Mouse (Mus musculus) kidney, postnatal 36 days (tissue): ENCODE data around the gene Pi4k2a.

Experiments used
- DNase-seq, 2 experiments: peaks; one replicate each; pipeline ENCODE4 v3.0.0; 2021 to 2022; ENCODE audit warnings: mixed read lengths in 2 of 2

The Pi4k2a gene

DNA sequence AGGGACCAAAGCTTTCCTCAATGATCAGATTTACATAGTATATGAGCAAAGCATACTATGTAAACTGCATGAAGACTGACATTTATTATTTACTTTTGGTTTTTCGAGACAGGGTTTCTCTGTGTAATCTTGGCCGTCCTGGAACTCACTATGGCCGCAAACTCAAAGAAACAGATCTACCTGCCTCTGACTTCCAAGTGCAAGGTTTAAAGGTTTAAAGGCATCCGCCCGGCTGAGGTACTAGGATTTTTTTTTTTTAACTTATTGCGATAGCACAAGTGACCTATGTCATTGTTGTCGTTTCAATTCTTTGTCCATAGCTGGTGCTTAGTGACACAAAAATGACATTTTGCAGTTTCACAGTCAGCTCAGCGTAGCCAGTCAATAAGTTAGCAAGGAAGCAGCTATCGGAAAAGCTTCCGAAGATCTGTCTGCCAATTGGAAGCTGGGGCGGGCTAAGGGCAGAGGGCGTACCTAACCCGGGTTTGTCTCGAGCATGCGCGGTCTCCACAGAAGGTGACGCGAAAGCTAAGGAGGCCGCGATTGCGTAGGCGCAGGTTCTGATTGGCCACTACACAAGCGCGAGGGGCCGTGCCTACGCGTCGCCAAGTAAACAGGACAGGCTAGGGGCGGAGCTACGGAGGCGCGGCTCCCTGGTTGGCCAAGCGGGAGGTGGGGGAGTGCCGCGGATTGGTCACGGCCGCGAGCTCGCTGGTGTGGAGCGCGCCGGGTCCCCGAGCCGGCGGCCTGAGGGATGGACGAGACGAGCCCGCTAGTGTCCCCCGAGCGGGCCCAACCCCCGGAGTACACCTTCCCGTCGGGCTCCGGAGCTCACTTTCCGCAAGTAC lies at the start of gene Pi4k2a:
TSS of gene Pi4k2a (plus strand) at position 723 of the 848 bp plus-strand sequence.
- DNase-seq = peak; percentile 99 to 100

DNA sequence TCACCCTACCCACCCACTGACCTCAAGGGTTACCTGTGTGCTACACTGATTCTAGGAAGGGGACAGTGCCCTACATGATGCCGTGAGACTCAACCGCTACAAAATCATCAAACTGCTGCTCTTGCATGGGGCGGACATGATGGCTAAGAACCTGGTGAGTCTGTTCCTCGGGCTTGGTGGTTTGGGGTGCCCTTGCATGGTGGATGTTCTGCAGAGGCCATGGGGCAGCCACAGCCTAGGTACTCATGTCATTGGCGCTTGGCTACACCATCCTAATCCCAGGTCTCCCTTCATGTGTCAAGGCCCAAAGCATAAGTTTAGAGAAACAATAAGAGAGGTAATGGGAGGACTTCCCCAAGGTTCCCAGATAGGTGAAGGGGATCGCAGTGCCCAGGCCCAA lies 46.3 kb upstream of the Pi4k2a start:
- DNase-seq = no peak

DNA sequence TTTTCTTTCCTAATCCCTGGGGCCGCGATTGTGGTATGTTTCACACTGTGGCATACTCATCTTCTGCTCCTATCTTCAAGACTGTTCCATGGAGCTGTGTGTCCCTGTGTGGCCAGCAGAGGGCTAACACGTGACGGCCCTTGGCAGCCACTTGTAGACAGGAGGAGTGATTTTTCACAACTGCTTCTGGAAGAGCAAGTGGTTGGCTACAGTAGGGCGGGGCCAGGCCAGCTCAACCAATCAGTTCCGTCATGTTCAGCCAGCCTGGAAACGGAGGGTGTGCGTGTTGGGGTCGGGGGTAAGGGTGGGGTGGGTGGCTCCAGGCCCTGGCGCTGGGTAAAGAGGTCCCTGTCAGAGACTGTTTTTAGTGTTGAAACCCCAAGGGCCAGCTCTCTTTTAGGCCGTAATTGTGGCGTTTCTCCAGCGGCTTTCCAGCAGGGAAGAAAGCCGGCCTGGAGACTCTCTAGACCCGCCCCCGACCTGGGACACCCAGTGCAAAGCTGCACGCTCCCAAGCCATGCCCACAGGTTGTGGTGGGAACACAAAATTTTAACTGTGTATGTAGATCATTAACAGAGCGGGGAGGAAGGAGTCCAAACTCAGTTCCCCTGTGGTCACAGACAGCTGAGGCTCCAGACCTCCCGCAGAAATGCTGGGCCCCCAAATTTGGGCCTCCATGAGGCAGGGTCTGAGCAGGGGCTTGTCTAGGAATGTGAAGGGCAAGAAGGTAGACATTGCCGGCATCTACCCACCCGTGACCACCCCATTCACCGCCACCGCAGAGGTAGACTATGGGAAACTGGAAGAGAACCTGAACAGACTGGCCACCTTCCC lies 44.8 kb upstream of the Pi4k2a start, which contains the start of gene Hoga1:
TSS of gene Hoga1 (plus strand) at position 342 of the 834 bp plus-strand sequence.
- DNase-seq = peak; percentile 94

DNA sequence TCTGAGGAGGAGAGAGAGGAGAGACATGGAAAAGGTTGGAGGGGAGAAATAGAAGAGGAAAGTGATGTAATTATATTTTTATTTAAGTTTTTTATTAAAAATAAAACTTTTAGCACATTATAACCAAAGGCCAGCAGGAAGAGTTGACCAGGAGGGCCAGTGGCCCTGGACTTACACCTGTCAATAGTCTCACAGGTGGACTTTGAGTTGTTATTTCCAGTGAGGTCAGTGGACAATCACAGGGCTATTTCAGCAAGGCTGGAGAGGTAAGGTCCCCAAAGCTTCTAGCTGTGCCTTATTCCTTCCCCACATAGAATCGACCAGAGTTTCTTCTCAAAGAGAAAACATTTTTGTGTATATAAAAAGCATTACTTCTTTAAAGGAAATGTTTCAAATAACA lies 40.0 kb upstream of the Pi4k2a start:
- DNase-seq = peak in 1 of 2 experiments; percentile 51

DNA sequence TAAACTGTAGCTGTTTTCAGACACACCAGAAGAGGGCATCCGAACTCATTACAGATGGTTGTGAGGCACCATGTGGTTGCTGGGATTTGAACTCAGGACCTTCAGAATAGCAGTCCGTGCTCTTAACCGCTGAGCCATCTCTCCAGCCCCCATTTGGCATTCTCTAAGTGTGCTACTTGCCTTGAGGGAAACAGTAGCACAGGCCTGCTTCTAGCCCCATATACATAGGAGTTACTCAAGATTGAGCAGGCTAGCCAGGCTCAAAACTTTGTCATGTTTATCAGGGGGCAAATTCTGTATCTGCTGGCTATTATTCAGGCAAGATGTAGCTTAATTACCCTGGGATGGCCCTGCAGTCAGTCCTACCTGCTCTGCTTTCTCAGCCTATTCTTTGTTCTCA lies 38.9 kb upstream of the Pi4k2a start:
- no peak for DNase-seq

DNA sequence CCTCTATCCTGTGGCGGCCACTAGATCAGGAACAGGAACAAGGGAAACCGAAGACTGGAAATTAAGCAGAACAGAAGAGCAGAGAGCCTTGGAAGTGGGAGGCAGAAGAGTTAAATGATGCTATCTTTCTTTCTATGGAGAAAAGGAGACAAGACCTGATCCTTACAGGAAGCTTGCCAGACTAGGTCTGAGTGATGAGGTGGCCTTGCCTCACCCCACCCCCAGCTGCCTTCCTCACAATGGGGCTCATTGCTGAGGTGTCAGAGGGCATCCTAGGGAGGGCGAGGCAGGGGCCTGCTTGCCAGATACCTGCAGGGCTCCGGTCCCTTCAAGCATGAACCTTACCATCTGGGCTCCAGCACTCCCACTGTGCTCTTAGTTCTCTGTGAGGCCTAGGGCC lies 38.3 kb upstream of the Pi4k2a start, which contains the start of gene 4933411K16Rik:
TSS of gene 4933411K16Rik (plus strand) at position 301 of the 400 bp plus-strand sequence.
- DNase-seq = no peak

DNA sequence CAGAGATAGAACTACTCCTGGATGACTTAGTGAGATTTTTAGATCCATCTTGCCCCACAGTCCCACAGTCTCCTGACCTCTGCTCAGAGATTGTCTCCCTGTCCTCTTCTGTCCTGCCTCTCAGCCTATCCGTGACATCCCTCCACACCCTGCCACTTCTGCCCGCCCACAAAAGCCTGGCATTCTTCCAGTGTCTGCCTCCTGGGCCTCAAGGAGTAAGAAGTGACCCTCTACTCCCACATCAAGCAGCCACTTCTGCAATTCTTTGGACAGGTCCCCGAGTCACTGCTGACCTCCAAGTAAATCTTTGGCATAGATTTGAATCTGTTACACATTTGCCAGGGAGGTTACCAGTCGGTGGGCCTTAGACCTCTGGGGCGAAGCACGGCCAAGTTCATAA lies 36.0 kb upstream of the Pi4k2a start:
- peak; percentile 90 to 93 for DNase-seq

DNA sequence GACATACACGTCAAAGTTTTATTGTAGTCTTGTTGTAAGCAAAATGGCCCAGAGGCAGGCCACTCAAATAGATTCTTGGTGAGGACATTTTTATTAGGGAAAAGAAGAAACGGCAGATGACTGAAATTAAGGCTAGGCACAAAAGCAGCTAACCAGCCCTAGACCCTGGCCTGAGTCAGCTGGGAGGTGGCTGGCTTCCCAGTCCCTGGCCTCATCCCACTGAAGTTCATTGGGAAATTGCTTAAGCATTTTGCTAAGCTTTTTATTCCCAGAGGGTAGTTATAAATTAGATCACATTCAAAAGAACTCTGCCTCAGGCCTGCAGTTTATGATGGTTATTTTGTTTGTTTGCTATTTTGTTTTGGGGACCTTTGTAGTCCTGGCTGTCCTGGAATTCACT lies 34.4 kb upstream of the Pi4k2a start:
- DNase-seq = peak; percentile 55 to 61

DNA sequence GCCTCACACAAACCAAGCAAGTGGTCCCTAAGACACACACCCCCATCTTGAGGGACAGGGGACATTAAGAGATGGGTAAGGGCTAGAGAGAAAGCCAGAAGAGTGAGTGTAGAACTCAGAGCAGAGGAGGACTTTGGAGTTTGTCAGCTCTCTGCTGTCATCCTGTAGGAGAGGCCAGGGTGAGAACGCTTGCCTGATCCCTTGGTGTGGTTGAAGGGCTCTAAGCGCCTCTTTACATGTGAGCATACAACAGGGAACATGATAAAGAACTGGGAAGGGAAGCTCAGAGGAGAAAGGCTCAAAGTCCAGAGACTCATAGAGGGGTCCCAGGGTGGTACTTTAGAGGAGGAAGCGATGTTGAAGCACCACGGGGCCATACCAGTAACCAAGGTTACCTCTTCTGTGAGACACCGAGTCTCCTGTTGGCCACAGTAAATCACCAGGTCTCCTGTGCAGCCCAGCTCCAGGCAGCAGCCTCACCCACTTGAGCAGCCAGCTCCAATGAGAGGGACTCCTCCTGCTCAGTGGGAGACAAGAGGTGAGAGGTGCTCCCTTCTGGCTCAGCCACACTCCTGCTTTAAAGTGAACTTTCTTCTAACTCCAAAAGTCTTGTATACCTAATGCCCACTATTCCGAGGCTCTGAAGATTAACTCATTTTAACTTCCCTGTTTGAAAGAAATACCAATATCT lies 33.4 kb upstream of the Pi4k2a start:
- DNase-seq = peak in 1 of 2 experiments; percentile 51

DNA sequence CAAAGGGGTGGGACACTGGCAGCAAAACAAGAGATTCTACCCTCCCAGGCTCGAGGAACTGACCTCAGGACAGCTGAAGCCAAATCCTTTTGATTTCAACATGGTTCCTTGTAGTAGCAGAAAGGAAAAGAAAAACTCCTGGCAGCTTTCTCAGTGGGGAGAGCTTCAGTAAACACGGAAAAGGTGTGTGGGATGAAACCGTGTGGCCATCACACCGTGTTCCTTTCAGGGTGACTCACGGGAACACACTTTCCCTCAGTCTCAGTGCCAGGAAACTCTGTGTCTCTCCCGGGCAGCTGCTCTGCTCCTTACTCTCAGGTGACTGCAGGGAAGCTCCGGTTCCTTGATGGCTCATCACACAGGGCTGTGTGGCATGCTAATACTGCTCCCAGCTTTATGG lies 31.8 kb upstream of the Pi4k2a start:
- no peak for DNase-seq

DNA sequence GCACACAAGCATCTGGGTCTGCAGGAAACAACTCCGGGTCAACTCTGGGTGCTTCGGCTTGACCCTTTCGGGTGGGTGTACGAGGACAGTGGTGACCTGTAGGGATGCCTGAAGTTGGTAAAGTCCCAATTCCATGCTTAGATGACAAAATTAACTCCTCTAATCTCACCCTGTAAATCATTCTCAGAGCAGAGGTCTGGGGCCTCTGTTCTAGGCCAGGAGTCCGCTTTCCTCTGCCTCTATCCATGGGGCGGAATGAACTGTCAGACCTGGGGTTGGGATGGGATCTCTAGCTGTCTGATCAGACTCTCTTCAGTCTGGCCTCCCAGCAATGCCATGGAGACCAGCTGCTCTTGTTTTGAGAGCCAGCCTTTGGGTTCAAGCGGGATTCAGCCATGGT lies 28.8 kb upstream of the Pi4k2a start:
- DNase-seq = peak; percentile 70 to 80

DNA sequence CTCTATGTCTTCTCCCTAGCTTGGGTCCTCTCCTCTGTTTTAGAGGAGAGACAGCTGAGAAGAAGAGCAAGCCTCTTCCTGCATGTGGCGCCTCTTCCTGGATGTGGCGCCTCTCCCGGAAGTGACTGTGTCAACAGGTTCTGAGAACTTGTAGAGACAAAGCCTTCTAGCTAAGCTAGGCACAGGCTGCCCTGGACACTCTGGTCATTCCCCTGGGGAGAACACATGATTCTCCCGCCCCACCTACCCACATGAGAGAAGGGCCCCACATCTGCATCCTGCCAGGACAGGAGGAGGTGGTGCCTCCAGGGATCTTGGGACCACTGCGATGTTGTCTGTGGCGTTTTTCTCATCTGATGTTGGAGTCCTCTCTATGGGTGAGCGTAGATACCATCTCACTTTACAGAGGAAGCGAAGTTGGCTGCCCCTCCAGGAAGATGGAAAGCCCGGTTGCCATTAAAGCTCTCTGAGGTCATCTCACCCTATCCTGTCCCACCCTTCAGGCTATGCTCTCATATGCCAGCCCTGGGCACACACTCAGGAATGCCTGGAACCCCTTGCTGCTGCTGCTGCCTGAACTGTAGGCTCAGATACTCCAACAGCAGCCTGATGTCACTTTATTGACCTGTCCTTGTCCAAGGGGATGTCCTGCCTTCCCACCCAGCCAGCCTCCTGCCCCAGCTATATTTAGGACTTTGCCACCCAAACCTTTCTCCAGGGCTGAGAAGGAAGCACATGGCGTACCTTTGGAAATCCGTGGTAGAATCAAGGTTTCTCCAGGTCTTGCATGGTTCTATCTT lies 21.6 kb upstream of the Pi4k2a start:
- no peak for DNase-seq

DNA sequence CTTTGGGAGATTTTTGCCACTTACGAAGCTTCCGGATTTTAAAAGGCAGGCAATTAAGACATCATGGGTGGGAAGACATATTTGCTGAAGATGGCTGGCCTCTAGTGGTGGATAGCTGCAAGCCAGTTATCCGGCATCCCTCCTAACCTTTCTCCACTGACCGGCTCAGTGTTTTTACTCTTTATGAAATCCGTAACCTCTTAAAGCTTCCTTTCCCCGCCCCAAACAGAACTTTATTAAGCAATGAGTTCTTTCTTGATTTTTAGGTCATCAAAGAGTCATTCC lies 21.1 kb upstream of the Pi4k2a start:
- DNase-seq = peak; percentile 61 to 63

DNA sequence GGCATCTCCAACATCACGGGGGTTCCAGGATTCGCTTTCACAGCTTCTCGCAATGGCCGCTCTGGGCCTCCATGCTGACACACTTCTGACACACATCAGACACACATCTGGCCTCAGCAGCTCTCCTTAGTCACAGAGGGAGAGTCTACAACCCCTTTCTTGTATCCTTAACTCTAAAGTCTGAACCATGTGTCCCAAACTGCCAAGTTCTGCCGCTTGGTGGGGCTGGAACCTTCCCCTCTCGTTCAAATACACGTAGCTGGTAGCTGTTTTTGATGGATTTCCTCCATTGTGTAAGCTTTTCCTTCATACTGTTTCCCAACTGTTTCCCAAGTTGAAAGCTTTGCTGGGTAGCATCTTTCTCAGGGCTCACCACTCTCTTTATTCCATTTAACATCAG lies 19.0 kb upstream of the Pi4k2a start:
- no peak for DNase-seq

DNA sequence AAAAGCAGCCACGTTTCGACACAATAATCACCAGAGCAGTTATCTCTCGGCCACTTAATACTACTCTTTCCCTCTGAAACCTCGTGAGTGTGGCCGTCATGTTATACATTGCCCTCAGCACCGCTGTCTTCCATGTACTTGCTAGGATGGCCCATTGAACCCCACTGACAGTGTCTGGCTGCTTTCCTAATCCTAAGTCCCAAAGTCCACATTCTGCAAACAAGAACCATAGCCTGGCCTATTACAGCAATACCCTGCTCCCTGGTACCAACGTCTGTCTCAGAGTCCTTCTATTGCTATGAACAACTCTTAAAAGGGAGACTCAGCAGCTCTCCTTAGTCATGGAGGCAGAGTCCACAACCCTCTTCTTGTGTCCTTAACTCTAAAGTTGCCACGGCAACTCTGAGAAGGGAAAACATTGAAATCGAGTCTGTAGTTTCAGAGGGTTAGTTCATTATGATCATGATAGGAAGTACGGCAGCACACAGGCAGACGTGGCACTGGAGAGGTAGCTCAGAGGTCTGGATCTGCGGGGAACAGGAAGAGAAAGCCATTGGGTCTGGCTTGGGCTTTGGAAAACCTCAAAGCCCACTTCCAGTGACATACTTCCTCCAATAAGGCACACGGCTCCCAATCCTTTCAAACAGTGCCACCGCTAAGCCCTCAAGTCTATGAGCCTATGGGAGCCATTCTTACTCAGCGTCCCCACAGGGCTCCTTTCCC lies 18.2 kb upstream of the Pi4k2a start:
- peak; percentile 68 to 85 for DNase-seq

DNA sequence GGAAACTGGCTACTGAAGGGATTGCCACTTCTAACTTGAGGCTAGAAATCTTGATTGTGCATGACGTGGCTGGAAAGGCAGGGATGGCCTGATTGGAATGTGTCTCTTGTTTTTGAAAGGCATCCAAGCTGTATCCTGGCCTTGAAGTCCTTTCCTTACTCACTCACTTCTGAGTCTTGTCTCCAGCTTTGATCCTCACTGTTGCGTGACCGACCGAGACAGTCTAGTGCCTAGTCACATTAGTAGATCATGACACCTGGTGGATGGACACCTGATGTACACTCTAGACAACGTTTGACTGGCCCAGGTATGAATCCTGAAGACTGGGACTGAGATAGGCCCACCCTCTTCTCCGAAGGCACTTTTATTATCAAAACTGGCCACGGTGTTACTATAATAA lies 17.5 kb upstream of the Pi4k2a start:
- DNase-seq = peak; percentile 70 to 80

DNA sequence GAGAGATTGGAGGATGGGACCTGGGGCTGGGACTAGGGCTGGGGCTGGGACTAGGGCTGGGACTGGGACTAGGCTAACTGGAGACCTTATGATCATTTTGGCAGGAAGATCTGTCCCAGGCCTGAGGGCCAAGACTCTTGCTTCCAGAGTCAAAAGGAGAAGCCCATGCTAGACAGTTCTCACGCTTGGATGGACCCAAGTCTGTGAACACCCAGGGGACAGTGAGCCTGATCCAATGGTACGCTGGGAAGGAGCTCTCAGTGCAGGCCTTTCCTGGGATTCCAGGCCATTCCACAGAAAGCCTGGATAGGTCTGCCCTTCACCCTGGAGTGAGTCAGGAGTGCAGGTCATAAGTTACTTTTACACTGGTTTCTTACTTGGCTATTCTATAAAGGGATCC lies 15.2 kb upstream of the Pi4k2a start:
- no peak for DNase-seq

DNA sequence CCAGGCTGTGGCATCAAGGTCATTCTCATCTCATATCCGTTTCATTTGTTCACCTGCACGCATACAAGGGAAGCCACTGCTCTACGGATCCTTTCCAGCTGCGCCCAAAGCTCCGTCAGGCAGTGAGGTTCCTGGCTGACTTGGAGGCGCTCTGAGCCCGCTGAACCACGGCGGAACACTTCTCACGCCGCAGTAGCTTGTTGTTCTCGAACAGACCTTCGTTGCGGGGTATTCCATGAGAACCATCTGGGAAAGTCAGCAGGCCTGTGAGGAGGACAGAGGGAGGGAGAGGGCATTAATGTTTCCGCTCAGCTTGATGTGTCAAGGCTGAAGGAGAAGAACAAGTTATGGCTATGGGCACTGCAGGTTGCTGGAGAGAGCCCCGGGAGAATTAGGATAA lies 14.3 kb upstream of the Pi4k2a start:
- DNase-seq = no peak

DNA sequence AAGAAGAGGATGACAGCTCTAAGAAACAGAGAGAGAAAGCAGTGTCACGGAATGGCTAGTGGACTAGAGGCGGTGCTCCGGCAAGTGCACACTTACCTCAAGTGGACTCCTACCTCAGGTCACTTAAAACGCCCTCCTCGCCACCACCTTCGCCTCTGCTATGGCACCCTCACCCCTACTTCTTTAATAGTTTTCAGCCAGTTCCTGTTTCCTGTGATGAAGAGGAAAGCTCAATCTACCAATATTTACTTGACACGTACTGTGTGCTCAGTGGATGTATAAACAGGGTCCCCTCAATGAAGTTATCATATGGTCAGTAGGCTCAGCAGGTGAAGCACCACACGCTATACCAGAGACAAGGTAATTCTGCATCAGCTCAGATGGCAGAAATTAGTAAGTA lies 11.7 kb upstream of the Pi4k2a start:
- no peak for DNase-seq

DNA sequence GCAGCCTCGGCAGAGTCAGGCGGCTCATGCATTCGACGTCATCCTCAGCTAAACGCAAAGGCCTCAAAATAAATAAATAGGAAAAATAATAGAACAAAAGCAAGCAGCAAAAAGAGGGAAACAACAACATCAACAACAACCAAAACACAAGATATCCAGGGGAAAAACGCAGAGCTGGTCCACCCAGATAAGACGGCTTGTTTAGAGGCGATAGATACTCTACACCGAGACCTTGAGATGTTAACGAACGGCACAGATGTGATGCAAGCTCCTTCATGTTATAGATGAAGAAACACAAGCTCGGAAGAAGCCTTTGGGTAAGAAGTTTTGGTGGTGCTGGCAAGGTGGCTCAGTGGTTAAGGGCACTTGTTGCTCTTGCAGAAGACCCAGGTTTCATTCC lies 11.3 kb upstream of the Pi4k2a start:
- no peak for DNase-seq

DNA sequence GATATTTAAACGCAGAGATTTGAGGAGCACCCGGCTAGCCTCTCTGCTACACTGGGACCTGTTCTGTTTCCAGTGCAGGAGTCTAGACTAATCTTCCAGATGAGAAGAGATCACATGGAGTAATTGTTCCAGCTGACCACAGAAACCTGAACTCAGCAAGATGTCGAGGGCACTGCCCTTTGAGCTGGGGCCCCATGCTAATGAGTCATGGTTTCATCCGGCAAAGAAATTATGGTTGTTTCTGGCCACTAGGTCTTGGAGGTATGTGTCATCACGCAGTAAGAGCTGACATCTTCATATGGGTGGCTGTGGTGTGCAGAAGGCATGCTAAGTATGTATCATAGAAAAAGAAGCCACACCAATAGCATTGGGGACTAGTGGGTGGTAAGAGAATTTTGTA lies 10.3 kb upstream of the Pi4k2a start:
- peak; percentile 58 to 65 for DNase-seq

DNA sequence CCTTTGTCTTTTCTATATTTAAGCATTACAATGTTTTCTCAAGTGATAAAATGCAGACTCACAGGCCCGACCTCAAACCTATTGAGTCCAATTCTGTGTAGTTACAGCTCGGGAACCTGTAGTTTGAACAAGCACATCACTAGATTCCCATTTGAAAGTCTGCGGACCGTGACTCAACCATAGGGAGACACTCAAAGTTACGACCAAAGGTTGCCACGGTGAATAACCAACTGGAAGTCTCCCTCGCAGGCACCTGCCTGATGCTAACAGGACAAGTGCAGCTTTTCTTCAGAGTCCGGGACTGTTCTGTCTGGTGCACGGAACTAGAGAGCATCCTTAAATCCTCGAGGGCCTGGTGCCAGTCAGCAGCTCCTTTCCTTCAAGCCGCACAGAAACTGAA lies 9.8 kb upstream of the Pi4k2a start:
- DNase-seq = peak; percentile 55
